Mouse (Mus musculus) liver, adult (tissue): ENCODE data around the gene Ctc1.

Source experiments
- GATA4 ChIP-seq: IDR thresholded peaks from 2 replicates; pipeline ENCODE4 v1.6.1; 2014; ENCODE audit warnings: mild to moderate bottlenecking, low read length; ENCODE audit not compliant: insufficient replicate concordance

Gene Ctc1

DNA sequence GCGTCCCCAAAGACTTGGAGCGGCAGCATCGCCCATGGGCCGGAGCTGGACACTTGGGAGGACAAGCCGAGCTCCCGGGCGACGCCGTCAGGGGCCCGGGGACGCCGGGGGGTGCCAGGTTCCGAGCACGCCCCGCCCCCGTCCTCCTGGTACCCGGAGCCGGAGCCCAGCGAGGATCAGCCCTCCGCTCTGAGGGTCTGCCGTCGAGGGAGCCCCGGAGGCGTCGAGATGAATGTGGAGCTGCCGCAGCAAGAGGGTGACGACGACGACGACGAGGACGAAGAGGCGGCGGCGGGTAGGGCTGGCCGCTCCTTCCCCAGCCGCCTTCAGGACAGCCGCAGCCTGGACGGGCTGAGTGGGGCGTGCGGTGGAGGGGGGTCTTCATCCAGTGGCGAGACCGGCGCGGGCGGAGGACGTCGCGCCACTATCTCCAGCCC lies 44.3 kb downstream of the Ctc1 start:
- TF ChIP-seq GATA4, result no peak

DNA sequence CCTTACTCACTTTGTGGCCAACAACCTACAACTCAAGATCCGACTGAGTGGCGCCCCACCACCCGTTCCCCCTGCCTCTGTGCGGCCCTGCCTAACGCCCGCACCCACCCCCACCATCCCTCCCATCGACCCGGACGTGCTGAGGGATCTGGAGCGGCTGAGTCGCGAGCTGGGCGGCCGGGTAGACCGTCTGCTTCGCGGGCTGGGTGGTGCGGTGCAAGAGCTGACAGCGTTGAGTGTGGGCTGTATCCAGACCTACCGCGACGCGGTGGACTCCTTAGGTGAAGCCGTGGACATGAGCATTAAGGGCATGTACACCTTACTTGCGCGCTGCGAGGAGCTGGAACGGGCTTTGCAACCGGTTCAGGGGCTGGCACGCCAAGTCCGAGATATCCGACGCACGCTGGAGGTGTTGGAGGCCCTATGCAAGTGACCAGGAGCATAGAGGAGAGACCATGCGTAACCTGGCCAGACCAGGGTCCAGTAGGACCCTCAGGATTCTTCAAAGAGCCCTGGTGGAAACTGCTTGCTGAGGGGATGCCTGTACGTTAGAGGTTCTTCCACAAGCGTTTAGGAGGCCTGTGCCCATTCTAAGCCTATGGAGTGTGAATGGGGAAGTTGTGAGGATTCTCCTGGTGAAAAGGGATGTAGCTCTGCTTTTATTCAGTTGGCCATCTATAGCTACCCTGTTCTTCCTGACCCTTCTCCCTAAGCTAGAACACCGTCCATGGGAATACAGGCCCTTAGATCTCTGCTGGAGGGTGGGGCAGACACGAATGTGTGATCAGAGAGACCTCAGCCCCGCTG lies 44.9 kb downstream of the Ctc1 start:
- TF ChIP-seq GATA4, result no peak

DNA sequence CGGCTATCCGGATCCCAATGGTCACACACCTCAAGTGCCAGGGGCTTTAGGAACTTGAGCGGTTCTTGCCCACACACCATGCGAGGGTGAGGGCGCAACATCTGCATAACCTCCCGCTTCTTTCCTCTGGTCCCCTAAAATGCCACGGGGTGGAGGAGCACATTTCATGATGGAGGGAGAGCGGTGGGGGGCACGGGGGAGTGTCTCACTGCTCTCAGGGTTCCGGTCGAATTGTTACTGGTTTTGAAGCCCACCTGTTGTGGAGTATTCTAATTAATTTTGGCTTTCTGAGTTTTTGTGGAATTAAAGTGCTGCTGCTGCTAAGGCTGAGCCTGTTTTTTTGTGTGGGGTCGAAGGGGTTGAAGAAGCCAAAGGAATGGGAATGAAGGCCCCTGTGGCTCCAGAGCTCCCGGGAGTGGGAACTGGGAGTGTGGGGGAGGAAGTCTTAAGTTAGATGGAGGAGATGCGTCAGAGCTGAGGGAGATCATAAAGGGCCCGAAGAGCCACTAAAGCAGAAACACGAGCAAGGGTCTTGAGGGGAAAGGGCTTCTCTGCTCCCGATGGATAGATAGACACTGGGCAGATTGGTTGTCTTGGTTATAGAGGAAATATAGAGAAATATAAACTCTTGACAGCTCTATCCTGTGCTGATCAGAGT lies 45.7 kb downstream of the Ctc1 start:
- TF ChIP-seq GATA4, result no peak

DNA sequence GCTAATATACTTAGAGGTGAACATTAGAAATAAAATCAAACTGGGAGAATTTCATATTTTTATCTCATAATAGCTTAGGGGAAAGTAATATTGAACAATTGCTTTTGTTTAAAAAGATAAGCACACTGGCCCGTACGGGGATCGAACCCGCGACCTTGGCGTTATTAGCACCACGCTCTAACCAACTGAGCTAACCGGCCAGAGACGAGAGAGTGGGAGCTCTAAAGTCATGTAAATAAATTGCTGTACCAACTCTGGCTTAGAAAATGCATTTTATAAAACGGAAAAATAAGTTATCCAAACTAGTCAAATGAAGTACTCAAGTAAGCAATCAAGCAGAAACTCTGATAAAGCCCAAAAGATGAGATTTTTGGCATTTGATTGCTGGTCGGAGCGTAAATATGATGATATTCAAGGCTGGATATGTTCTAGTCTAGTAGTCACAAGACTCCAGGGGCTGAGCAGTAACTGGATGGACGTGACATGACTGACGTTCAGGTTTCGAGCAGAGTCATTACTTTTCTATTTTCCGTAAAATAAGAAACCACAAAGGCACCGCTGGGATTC lies 46.6 kb downstream of the Ctc1 start:
- TF ChIP-seq GATA4, result peak; percentile 77; the same call in 1 of the 2 replicates

DNA sequence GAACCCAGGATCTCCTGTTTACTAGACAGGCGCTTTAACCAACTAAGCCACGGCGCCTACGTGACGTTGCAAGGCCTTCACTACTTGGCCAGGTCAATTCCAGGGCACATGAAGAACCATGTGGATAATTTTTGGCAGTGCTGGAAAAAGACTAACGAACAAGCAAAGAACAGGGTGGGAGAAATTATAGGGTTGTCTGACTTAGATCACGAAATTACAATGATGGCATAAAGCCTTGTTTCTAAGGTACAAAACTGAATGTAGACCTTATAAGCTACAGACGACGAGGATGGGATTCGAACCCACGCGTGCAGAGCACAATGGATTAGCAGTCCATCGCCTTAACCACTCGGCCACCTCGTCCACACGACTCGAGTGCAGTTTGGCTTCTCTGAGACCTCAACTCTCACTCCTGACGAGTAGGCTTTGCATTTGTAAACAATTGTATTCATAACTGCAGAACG lies 47.1 kb downstream of the Ctc1 start:
- TF ChIP-seq GATA4, result peak; percentile 52; the same call in 1 of the 2 replicates

DNA sequence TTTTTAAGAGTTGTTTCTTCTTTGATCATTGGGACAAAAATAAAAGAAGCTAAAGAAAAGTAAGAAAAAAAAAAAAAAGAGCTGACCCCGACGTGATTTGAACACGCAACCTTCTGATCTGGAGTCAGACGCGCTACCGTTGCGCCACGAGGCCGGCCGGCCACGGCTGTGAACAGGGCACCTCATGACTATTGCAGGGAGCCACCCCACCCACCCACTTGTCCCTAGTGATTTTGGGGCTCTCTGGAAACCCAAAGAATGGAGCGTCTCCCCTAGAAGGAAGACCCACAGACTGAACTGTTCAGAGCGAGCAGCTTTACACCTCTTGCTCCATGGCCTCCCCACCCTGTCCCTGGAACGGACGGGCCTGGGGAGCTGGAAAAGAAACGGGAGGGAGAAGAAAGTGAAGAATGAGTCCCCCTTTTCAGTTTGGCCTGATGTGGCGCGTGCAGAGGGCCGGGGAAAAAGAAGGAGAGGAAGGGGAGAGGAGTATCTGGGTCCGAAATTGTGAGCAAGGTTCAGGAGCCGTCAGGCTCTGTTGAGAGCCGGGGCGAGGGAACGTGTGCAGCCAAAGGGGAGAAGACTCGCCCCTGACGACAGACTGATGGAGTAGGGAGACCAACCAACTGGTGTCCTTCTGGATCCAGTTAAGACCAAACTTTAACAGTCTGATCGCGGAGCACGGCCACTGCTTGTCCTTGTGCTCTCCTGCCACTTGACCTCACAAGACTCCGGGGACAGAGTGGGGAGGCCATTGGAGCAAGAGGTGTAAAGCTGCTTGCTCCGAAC lies 47.9 kb downstream of the Ctc1 start:
- no peak; the same call in 1 of the 2 replicates for TF ChIP-seq GATA4

DNA sequence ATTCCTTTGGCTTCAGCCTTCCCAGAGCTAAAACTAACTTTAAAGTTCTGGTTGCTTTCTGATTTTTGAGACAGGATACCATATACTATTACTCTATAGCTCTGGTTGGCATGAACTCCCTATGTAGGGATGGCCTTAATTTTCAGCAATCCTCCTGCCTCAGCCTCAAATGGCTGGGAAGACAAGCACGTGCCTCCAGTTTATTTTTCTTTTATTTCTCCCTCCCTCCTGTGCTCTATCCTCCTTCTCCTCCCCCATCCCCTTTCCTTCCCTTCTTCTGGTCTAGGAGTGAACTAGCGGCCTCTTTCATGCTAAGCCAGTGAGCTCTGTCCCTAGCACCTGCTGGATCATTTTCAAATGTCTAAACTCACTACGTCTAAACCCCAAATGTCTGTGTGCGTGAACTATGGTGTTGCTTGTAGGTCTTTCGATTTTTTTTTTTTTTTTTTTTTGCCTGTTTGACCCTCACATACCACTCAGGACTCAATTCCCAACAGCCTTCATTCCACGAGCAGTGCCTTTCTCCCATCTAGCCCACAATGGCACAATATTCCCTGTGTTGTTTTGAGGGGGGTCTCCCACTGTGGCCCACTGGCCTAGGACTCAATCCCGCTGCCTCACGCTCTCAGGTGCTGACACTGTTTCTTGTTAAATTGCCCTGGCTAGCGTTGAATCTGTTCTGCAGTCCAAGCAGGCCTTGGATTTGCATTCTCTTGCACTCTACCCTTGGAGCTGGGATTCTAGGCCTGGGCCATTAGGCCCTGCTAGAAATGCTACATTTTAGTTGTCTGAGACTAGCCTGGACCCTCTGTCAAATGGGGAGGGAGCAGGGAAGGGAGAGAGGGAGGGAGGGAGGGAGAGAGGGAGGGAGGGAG lies 48.8 kb downstream of the Ctc1 start:
- no peak for TF ChIP-seq GATA4

DNA sequence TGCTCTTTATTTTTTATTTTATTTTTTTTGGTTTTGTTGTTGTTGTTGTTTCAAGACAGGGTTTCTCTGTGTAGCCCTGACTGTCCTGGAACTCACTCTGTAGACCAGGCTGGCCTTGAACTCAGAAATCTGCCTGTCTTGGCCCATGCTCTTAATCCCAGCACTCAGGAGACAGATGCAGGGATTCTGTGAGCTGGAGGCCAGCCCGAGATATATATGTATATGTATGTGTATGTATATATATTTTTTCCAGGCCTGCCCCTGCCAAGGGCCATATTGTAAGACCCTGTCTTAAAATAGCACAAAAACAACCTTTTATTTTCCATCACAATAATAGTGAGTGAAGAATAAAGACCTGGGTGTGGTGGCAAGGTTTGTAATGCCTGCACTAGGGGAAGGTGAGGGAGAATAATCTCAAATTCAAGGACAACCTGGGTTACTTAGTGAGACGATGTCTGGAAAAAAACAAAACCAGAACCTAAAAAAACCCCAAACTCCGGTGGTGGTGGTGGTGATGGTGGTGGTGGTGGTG lies 49.7 kb downstream of the Ctc1 start:
- no peak for TF ChIP-seq GATA4

DNA sequence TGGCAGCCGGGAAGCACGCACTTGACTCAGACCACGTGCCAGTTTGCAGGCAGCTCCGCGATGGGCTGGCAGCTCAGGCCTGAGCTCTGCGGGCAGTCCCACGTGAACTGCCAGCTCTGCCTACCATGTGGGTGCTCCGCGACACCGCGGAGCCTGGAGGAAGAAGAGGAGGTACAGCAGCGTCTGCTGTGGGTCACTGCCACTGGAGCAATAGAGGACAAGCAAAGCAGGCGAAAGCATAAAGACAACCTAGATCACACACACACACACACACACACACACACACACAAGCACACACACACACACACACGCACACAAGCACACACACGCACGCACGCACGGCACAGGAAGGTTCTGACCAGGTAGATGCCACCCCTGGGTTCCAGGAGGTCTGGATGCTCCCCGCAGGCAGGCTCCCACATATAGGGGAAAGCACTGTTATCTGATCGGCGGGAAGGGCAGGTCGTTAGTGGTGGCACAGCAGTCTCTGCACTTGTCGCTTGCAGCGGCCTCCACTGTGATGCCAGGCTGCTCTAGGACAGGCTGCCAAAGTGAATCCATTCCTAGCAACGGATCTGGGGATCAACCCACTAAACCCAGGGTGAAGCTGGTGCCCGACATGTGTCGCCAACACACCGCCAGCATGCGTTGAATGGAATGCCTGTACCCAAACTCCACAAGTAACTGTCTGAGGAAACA lies 50.6 kb downstream of the Ctc1 start:
- 0 out of 2 replicates have a peak, but pooled peaks have one; percentile 15 for TF ChIP-seq GATA4

DNA sequence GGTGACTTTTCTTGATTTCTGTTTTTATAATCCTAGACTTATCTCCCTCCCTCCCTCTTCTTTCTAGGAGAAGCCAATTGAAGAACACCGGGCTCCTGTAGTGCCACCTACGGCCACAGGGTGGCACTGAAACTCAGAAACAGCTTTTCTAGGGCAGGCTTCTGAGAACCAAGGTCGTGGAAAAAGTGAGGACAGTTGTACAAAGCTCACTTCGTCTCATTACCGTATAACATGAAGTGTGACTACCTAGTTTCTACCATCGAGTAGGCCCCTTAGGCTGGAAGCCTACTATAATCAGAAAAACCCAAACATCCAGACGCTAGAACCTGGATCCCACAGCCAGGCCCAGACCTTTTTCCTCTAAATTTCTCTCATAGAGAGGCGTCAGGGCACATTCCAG lies 51.2 kb downstream of the Ctc1 start:
- no peak for TF ChIP-seq GATA4

DNA sequence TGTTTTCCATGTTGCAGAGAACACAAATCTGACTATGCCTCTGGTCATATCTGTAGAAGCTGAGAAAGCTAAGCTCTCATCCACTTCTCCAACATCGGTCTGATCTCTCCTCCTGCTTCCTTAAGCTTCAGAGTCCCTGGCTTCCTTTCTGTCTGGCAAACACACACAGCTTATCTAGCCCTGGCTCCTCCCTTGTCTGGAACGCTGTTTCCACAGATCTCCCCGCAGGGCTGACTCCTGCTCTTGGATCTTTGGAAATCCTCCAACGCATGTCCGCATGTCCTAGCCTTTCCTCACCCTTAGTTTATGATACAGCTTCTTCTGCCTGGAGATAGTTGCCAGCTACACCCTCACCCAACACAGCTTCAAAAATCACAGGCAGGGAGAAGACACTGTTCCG lies 51.9 kb downstream of the Ctc1 start:
- TF ChIP-seq GATA4, result peak; percentile 82; the same call in 1 of the 2 replicates

DNA sequence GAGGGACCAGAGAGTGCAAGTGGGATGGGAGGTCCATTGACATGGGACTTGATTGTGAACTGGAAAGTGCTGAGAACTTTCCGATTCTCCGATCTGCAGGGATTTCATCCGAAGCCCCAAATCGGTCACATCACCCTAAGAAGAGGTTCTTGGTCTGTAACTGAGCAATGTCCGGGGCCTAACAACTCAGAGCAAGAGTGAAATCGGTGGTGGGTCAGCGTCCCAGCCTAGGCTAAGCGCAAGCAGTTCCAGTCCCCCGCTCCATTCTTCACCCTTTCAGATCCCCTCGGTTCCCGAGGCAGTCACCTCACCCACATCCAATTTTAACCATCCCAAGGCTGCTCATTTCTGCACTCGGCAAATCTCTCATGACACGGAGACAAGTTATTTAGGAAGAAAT lies 54.4 kb downstream of the Ctc1 start:
- no peak for TF ChIP-seq GATA4

DNA sequence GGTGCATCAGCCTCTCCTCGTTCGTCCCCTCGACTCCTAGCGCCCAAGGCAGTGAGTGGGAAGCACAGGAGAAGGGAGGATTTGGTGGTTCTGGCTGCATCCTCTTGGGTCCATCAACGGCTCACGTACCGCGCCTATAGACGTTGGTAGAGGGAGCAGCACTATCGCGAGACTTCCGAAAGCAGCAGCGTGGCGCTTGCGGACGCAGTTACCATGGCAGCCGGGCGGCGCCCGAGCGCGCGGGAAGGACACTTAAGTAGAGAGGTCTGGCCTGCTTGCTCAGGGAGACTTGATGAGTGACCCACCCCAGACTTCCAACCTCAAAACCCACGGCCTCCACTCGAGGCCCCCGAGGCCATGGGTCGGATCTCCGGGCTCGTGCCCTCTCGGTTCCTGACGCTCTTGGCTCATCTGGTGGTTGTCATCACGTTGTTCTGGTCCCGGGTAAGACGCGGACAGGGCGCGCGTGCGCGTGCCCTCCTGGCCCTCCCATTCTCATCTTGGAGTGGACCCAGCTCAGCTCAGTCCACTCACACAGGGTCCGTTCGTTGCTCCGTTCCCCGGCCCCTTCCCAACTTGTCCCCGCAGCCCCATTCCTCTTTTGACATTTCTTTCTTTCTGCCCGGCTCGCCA lies 55.0 kb downstream of the Ctc1 start, which contains the start of gene Tmem107:
Gene Tmem107 (plus strand): TSS at position 217 of the 633 bp plus-strand sequence.
- no peak for TF ChIP-seq GATA4
